Mouse (Mus musculus): ENCODE data around the gene Olfr870. TPM values are rescaled to one million over a fixed set of nuclear protein-coding genes. Genes with fewer than 3 reads are reported as not detected.
"Not testable (repeated sequence)": the region's sequence is repeated elsewhere in the genome, so short reads cannot be mapped to it uniquely, and the experiment has no call there.

Olfr870 gene
- not detected in 2 replicates for polyA plus RNA-seq (2015; fragmentation: Nextera tagmentation; extraction: Ambion mirVana)

- ATAC-seq (replicated peaks; ENCODE audit: low FRiP score, low read depth) (no peak), DNase-seq (ENCODE audit: low spot score) (no peak)
- Histone ChIP-seq H3K4me2 (ENCODE audit: low read length) (no peak within 1 kb of the TSS), H3K4me3 (replicated peaks; ENCODE audit: low read depth, low read length) (no peak within 1 kb of the TSS), H3K27ac (no peak within 1 kb of the TSS), H3K9ac (ENCODE audit: low read depth, low read length) (no peak within 1 kb of the TSS), H3K4me1 (replicated peaks; ENCODE audit: insufficient read depth, low read length) (no peaks in the 10 kb centered on the region), H3K27me3 (ENCODE audit: insufficient read depth, low read length) (no peaks in the 10 kb centered on the region), H3K9me3 (replicated peaks; ENCODE audit: low read length) (no peaks in the 10 kb centered on the region), H3K36me3 (ENCODE audit: insufficient read depth, low read length) (no peaks in the 10 kb centered on the region)
- 81% methylated on average over 2 of the region's 2 CpGs for WGBS
- TF ChIP-seq CTCF (IDR thresholded peaks at IDR 0.05; ENCODE audit: low read depth) = no peak
These were observed at the start of gene Olfr870 for GRCm38 (mm10) chr9:20173957-20174356. TSS of gene Olfr870 (minus strand) at chr9:20174057.

GRCm38 (mm10) chr9:20211907-20212306, 38.0 kb upstream of the Olfr870 start, which contains the start of gene Olfr871:
TSS of gene Olfr871 (plus strand) at chr9:20212207.
- Histone ChIP-seq H3K4me2 (ENCODE audit: low read length) (no peak within 1 kb of the TSS), H3K27ac (no peak within 1 kb of the TSS), H3K27me3 (ENCODE audit: insufficient read depth, low read length) (no peaks in the 10 kb centered on the region), H3K9me3 (replicated peaks; ENCODE audit: low read length) (no peaks in the 10 kb centered on the region), H3K36me3 (ENCODE audit: insufficient read depth, low read length) (no peaks in the 10 kb centered on the region), H3K9ac (ENCODE audit: low read depth, low read length) (no peak within 1 kb of the TSS), H3K4me3 (replicated peaks; ENCODE audit: low read depth, low read length) (no peak within 1 kb of the TSS), H3K4me1 (replicated peaks; ENCODE audit: insufficient read depth, low read length) (no peaks in the 10 kb centered on the region)
- DNase-seq (ENCODE audit: low spot score) (no peak), ATAC-seq (replicated peaks; ENCODE audit: low FRiP score, low read depth) (no peak)
- TF ChIP-seq CTCF (IDR thresholded peaks at IDR 0.05; ENCODE audit: low read depth) = no peak

- no peak for TF ChIP-seq CTCF (IDR thresholded peaks at IDR 0.05; ENCODE audit: low read depth)
- H3K9ac ChIP-seq (ENCODE audit: low read depth, low read length) = no peak overlapping the region
- H3K36me3 ChIP-seq (ENCODE audit: insufficient read depth, low read length) = no peaks in the 10 kb centered on the region
- no peak for DNase-seq (ENCODE audit: low spot score)
- H3K4me1 ChIP-seq (replicated peaks; ENCODE audit: insufficient read depth, low read length) = no peaks in the 10 kb centered on the region
- no peak overlapping the region for H3K4me3 ChIP-seq (replicated peaks; ENCODE audit: low read depth, low read length)
- 67% methylated on average over 2 of the region's 2 CpGs for WGBS
- ATAC-seq (replicated peaks; ENCODE audit: low FRiP score, low read depth) = no peak
- H3K4me2 ChIP-seq (ENCODE audit: low read length) = no peak overlapping the region
- no peaks in the 10 kb centered on the region for H3K9me3 ChIP-seq (replicated peaks; ENCODE audit: low read length)
- H3K27me3 ChIP-seq (ENCODE audit: insufficient read depth, low read length) = no peaks in the 10 kb centered on the region
- H3K27ac ChIP-seq = no peak overlapping the region
These were observed 37.6 kb upstream of the Olfr870 start for GRCm38 (mm10) chr9:20211477-20211876.

DNA sequence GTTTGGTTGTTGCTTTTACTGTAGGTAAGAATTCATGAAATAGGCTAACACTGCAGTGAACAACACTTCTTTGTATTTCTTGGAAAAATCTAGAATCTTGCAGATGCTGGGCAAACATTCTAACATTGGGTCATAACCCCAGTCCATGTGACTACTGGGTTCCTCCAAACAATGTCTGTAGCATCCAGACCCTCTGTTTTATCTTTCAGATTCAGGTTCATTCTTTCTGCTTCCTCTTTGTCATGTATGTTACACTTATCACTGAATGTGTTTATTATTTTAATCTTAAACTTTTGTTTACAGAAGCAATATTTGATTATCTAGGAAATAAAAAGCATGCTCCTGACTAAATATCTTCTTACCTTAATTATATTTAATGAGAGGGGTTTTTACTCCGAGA, 37.0 kb upstream of the Olfr870 start:
- no peak overlapping the region for H3K27ac ChIP-seq
- no peak overlapping the region for H3K9ac ChIP-seq (ENCODE audit: low read depth, low read length)
- DNase-seq (ENCODE audit: low spot score) (no peak), ATAC-seq (replicated peaks; ENCODE audit: low FRiP score, low read depth) (no peak)
- 45% methylated on average over 1 of the region's 1 CpGs for WGBS
- no peak for TF ChIP-seq CTCF (IDR thresholded peaks at IDR 0.05; ENCODE audit: low read depth)
- no peak overlapping the region for H3K4me2 ChIP-seq (ENCODE audit: low read length)
- H3K4me1 ChIP-seq (replicated peaks; ENCODE audit: insufficient read depth, low read length) = no peaks in the 10 kb centered on the region
- no peak overlapping the region for H3K4me3 ChIP-seq (replicated peaks; ENCODE audit: low read depth, low read length)
- no peaks in the 10 kb centered on the region for H3K9me3 ChIP-seq (replicated peaks; ENCODE audit: low read length)
- H3K27me3 ChIP-seq (ENCODE audit: insufficient read depth, low read length) = no peaks in the 10 kb centered on the region
- no peaks in the 10 kb centered on the region for H3K36me3 ChIP-seq (ENCODE audit: insufficient read depth, low read length)

- not testable (repeated sequence) for H3K36me3 ChIP-seq (ENCODE audit: insufficient read depth, low read length); H3K9ac ChIP-seq (ENCODE audit: low read depth, low read length); H3K9me3 ChIP-seq (replicated peaks; ENCODE audit: low read length); H3K27me3 ChIP-seq (ENCODE audit: insufficient read depth, low read length); H3K4me1 ChIP-seq (replicated peaks; ENCODE audit: insufficient read depth, low read length); H3K27ac ChIP-seq; H3K4me3 ChIP-seq (replicated peaks; ENCODE audit: low read depth, low read length); ATAC-seq (replicated peaks; ENCODE audit: low FRiP score, low read depth); H3K4me2 ChIP-seq (ENCODE audit: low read length); DNase-seq (ENCODE audit: low spot score)
- WGBS = 86% methylated on average over 7 of the region's 7 CpGs
These were observed 29.6 kb upstream of the Olfr870 start for GRCm38 (mm10) chr9:20203413-20203984.

DNA sequence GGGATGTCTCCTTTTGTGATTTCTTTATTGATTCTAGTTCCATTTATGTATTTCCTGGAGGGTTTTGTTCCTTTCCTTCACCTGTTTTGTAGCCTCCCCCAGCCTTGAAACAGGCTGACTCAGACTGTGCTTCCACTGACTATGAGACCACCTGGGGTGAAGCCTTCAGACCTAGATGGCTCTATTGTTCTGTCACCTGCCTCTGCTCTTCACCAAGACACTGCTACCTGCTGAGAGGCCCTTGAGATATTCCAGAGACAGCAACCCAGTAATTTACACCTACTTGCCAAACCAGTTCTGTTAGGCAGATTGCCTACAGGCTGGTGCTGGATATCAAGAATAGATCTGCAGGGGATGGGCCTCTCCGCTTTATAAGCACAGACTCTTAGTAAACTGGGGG, 28.3 kb upstream of the Olfr870 start:
- no peak overlapping the region for H3K4me2 ChIP-seq (ENCODE audit: low read length)
- H3K4me3 ChIP-seq (replicated peaks; ENCODE audit: low read depth, low read length) = no peak overlapping the region
- H3K9ac ChIP-seq (ENCODE audit: low read depth, low read length) = no peak overlapping the region
- H3K27me3 ChIP-seq (ENCODE audit: insufficient read depth, low read length) = no peaks in the 10 kb centered on the region
- H3K36me3 ChIP-seq (ENCODE audit: insufficient read depth, low read length) = no peaks in the 10 kb centered on the region
- no peak for ATAC-seq (replicated peaks; ENCODE audit: low FRiP score, low read depth)
- TF ChIP-seq CTCF (IDR thresholded peaks at IDR 0.05; ENCODE audit: low read depth) = no peak
- H3K4me1 ChIP-seq (replicated peaks; ENCODE audit: insufficient read depth, low read length) = no peaks in the 10 kb centered on the region
- H3K9me3 ChIP-seq (replicated peaks; ENCODE audit: low read length) = no peaks in the 10 kb centered on the region
- 56% methylated on average over 1 of the region's 1 CpGs for WGBS
- DNase-seq (ENCODE audit: low spot score) = no peak
- no peak overlapping the region for H3K27ac ChIP-seq

DNA sequence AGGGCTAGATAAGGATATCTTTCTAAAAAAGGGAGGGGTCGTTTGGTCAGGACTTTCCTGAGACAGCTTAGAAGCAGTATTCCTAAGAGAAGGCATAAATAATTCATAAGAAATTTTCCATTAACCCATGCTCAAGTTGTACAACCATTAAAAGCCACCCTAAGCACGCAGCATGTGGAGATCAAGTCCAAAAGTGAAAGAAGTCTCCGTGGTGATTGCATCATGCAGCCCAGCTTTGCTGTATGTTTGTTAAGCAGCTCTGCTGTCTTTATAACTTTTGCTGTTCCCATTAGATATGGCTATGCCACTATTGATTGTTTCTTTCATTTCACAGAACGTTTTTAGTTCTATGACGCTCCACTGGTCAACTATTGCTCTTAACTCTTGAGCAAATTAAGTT, 5.6 kb upstream of the Olfr870 start:
- H3K36me3 ChIP-seq (ENCODE audit: insufficient read depth, low read length) = no peaks in the 10 kb centered on the region
- ATAC-seq (replicated peaks; ENCODE audit: low FRiP score, low read depth) = no peak
- H3K27me3 ChIP-seq (ENCODE audit: insufficient read depth, low read length) = no peaks in the 10 kb centered on the region
- 67% methylated on average over 5 of the region's 5 CpGs for WGBS
- H3K4me3 ChIP-seq (replicated peaks; ENCODE audit: low read depth, low read length) = no peak overlapping the region
- no peak overlapping the region for H3K9ac ChIP-seq (ENCODE audit: low read depth, low read length)
- H3K4me2 ChIP-seq (ENCODE audit: low read length) = no peak overlapping the region
- TF ChIP-seq CTCF (IDR thresholded peaks at IDR 0.05; ENCODE audit: low read depth) = no peak
- no peak overlapping the region for H3K27ac ChIP-seq
- H3K4me1 ChIP-seq (replicated peaks; ENCODE audit: insufficient read depth, low read length) = no peaks in the 10 kb centered on the region
- DNase-seq (ENCODE audit: low spot score) = no peak
- H3K9me3 ChIP-seq (replicated peaks; ENCODE audit: low read length) = no peaks in the 10 kb centered on the region
